Mouse (Mus musculus): Measurements from ENCODE around the gene Uhrf1bp1.

The Uhrf1bp1 gene

GRCm38 (mm10) chr17:27922174-27922712 lies 66.0 kb downstream of the Uhrf1bp1 start:
- no peak for TF ChIP-seq GATA4 (IDR thresholded peaks at IDR 0.05; ENCODE audit: insufficient replicate concordance, low read length)

DNA sequence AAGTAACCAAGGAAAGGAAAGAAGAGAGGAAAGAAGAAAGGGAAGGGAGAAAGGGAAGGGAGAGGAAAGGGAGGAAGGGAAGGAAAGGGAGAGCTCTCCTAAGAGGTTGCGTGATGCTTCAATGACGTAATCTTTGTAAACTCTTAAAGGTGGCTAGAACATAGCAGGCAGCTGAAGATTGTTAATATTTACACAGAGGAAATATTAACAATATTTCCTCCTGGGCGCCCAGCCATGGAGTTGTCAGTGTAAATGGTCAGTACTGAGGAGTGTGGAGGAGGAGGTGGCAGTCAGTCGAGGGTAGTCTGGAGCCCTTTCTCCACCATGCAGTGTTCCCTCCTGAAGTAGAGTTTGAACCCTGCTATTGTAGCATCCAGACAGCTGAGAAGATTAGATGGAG lies 68.8 kb downstream of the Uhrf1bp1 start:
- no peak for TF ChIP-seq GATA4 (IDR thresholded peaks at IDR 0.05; ENCODE audit: insufficient replicate concordance, low read length)

DNA sequence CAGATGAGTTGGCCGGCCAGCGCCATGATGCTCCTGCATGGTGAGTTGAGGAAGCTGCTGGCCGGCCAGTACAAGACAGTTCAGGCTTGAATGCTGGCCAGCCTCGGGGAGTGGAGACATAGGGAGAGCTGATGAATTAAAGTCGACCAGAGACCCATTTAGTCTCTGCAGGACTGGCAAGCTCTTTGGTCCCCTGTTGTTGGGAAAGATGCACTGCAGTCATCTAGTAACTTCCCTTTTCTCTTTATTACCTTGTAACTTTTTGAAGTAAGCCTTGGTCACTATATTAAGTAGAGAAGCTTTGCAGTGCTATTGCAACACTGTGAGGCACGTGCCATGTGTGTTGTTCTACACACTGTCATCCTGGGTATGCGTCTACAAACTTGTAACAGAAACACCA lies 69.3 kb downstream of the Uhrf1bp1 start:
- no peak for TF ChIP-seq GATA4 (IDR thresholded peaks at IDR 0.05; ENCODE audit: insufficient replicate concordance, low read length)

DNA sequence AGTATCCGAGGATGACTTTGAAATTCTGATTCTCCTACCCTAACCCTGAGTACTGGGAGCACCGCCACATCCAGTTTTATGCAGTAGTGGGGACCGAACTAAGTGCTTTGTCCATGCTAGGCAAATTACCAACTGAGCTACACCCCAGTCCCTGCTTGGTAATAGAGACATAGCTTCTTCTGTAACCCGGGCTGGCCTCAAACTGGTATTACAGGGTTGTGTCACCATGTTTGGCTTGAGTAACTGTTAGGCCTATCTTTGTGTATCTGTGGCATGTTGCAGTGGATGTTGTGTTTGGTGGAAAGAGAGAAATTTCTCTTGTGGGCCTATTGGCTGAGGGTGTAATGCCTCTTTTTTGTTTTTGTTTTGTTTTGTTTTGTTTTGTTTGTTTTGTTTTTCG lies 74.0 kb downstream of the Uhrf1bp1 start:
- TF ChIP-seq GATA4 (IDR thresholded peaks at IDR 0.05; ENCODE audit: insufficient replicate concordance, low read length): no peak

DNA sequence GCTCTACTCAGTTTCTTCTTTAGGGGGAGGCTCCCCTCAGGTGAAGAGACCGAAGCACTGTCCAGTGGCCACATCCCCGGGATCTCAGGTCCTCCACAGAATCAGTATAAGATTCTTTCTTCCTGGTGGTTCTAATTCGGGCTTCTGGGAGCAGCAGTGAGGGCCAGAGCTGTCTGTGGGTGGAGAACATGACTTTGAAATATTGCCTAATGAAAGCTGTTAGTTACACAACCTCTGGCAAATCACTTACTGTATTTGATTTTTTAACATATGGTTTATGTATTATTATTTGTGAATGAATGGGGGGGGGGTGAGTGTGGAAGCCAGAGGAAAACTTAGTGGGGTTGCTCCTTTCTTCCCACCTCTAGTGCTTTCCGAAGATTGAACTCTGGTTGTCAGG lies 75.6 kb downstream of the Uhrf1bp1 start:
- no peak for TF ChIP-seq GATA4 (IDR thresholded peaks at IDR 0.05; ENCODE audit: insufficient replicate concordance, low read length)

DNA sequence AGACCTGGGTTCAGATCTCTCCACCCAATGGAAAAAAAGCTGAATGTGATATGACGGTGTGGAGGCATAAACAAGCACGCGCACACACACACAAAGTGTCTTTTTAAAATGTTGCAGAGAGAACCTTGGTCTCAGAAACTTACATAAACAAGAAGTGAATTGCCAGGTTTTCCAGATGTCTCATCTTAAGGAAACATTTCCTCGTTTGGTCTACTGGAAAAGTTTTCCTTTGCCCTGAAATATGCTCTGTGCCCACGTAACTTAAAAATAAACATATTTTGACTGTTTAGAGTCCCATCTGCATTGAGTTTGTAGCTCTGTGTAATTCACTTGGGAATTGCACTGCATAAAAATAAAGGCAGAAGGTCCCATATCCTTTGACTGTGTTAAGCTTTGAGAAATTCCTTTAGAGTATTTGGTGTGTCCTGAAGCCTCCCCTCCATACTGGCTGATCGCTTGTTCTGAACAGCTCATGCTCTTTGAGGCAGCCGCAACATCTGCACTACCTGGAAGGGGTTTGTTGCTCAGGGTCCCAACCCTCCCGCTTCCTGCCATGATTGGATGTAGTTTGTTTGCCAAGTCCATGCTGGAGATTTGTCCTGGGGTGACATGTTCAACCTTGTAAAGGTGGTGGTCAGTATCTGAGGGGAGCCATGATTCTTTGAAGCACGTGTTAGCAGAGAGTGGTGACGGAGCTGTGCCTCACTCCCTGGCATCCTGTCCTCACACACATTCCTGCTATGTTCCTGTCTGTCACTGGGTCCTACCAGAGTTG lies 78.1 kb downstream of the Uhrf1bp1 start:
- TF ChIP-seq GATA4 (IDR thresholded peaks at IDR 0.05; ENCODE audit: insufficient replicate concordance, low read length): no peak

GRCm38 (mm10) chr17:27935091-27935490 lies 78.8 kb downstream of the Uhrf1bp1 start:
- TF ChIP-seq GATA4 (IDR thresholded peaks at IDR 0.05; ENCODE audit: insufficient replicate concordance, low read length): no peak

- TF ChIP-seq GATA4 (IDR thresholded peaks at IDR 0.05; ENCODE audit: insufficient replicate concordance, low read length): no peak
Measured at GRCm38 (mm10) chr17:27937054-27937615, 80.9 kb downstream of the Uhrf1bp1 start.

DNA sequence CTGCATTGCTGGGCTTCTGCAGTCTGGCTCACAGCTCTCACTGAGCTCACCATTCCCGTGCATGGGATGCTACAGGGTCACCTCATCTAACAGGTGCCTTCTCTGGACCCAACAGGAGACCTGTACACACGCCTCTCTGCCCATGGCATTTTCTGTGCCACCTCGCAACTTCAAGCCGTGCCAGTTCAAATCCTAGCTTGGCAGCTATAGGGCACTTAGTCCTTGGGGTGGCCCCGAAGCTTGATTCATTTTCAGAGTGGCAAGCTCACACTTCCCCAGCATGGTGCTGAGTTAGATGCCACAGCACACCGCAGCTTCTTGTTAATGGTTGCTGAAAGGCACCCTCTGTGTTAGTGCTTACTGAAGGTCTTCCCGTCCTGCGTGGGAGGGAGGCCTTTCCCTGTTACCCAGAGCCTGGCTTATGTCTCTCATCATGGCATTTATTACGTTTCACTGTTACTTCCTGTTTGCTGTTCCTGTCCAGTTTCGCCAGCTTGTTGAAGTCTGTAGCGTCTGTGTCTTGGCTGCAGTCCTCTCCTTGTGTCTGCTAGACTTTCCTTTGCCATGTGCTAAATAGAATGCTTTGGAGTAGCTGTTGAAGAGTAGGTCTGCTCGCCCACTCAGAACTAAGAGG lies 82.0 kb downstream of the Uhrf1bp1 start:
- TF ChIP-seq GATA4 (IDR thresholded peaks at IDR 0.05; ENCODE audit: insufficient replicate concordance, low read length): no peak

- no peak for TF ChIP-seq GATA4 (IDR thresholded peaks at IDR 0.05; ENCODE audit: insufficient replicate concordance, low read length)
Measured at GRCm38 (mm10) chr17:27939028-27939427, 82.8 kb downstream of the Uhrf1bp1 start.

DNA sequence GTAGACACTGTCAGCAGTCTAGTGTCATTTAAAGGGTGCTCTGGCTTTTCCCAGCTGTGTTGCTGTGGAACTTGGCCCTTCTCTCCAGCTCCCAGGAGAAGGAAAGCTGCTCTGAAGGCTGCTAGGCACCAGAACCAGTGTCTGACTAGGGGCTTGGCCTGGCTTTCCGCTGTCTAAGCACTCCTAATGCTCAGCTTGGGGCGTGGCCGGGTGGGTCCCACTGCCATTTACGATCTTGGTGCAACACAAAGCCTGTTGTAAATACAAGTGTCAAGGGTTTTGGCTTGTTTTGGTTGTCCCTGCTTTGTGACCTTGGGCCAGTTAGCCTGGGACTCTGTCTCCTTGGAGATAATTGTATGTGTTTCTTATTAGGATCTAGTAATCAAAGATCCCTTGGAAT lies 84.1 kb downstream of the Uhrf1bp1 start:
- TF ChIP-seq GATA4 (IDR thresholded peaks at IDR 0.05; ENCODE audit: insufficient replicate concordance, low read length): no peak

DNA sequence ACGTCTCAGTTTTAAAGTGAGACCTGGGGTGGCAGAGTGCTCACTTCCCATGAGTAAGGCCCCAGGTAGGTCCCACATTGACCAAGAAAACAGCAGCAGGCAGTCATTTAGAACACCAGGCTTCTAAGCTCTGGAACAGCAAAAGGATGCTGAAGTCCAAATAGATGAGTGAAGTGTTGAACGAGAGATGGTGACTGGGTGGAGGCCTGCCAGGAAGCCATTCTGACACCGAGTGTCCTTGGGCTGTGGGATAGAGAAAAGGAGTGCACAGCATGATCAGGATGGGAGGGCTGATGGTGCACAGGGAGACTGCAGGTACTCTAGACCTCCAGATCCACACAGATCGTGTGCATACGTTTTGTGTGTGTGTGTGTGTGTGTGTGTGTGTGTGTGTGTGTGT lies 84.9 kb downstream of the Uhrf1bp1 start:
- no peak for TF ChIP-seq GATA4 (IDR thresholded peaks at IDR 0.05; ENCODE audit: insufficient replicate concordance, low read length)

- TF ChIP-seq GATA4 (IDR thresholded peaks at IDR 0.05; ENCODE audit: insufficient replicate concordance, low read length): no peak
Measured at GRCm38 (mm10) chr17:27941698-27942097, 85.5 kb downstream of the Uhrf1bp1 start.

- no peak for TF ChIP-seq GATA4 (IDR thresholded peaks at IDR 0.05; ENCODE audit: insufficient replicate concordance, low read length)
Measured at GRCm38 (mm10) chr17:27942131-27942530, 85.9 kb downstream of the Uhrf1bp1 start.

DNA sequence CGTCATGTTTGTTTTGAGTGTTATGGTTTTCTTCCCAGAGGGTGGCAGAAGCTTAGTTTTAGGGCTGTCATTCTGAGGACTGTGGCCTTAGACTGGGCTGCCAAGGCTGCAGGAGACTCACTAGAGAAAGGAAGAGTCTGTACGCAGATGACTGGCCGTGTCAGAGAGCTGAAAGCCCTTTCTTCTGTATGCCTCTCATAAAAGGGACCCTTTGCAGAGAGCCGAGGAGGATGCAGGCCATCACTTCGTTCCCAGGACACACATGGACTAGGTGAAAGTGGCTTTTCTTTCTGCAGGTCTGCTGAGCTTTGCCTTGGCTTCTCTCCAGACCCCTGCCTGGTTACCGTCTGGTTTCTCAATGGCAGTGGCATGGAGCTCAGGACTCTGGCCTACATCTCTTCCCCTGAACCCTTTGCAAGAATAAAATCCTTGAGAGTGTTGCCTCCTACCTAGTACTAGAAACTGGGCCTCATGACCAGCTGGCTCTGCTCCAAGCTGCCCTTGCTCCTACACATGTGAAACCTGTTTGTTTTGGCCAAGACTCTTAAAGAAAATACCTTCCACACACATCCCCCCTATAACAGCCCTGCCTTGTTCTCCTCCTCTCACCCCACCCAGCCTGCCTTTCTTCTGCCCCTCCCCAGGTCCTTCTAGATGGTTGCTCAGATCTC lies 89.4 kb downstream of the Uhrf1bp1 start:
- no peak for TF ChIP-seq GATA4 (IDR thresholded peaks at IDR 0.05; ENCODE audit: insufficient replicate concordance, low read length)

DNA sequence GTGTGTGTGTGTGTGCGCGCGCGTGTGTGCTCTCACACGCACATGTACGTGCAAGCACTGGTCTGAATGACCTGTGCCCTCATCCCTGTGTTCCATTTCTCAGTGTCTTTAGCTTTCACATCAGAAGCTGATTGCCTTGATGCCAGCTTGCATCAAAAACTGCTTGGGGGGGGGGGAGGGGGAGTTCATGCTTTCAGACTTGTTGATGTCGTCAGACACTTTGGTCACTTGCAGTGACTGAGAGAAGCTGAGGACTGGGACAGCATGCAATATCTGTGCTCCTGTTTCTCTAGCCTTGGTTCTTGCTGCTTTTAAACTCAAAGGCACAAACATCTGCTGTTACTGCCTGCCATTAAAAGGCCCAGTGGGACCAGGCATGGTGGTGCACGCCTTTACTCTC lies 90.1 kb downstream of the Uhrf1bp1 start:
- TF ChIP-seq GATA4 (IDR thresholded peaks at IDR 0.05; ENCODE audit: insufficient replicate concordance, low read length): no peak
